Mouse (Mus musculus) thymus, adult 2 months (tissue): ENCODE measurements around the gene Dscam.

Experiments used
- CTCF ChIP-seq: fragments of 200-500 bp; IDR thresholded peaks from 2 replicates; pipeline ENCODE4 v1.5.1; 2012; ENCODE audit warnings: mild to moderate bottlenecking, control low read depth, low read length, moderate library complexity, borderline replicate concordance; ENCODE audit not compliant: control insufficient read depth, poor library complexity, insufficient read depth; ENCODE audit errors: extremely low read depth
- POLR2A ChIP-seq: fragments of 200-500 bp; IDR thresholded peaks from 2 replicates; pipeline ENCODE4 v1.6.1; 2012; ENCODE audit warnings: mild to moderate bottlenecking, low read length, control low read depth, moderate library complexity; ENCODE audit not compliant: control insufficient read depth, poor library complexity, insufficient read depth; ENCODE audit errors: extremely low read depth

DNA sequence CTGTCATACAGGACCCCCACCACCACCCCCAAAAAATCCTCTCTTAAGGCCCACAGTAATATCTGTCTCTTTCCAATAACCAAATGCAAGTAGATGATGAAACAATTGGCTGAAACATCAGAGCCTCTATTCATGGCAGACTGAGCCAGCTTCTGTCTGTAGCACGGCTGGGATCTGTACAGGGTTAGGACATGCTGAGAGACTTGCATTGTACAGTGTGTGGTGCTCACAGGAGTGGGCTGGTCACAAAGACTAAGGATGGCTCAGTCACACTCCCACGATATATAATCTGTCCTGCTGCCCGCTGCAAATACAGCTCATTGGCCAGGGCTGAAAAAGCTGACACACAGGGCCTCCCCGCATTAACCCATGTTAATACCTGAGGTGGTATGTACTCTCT lies 474.7 kb downstream of the Dscam start:
- no peak for TF ChIP-seq CTCF
- no peak for TF ChIP-seq POLR2A
